Mouse (Mus musculus): ENCODE results near the gene Tbca. TPM values are rescaled to one million over a fixed set of nuclear protein-coding genes. Genes with fewer than 3 reads are reported as not detected.

The Tbca gene
- total and polyA plus RNA-seq, 3 experiments, result 14.2 to 180 (median 35.0) TPM

DNA sequence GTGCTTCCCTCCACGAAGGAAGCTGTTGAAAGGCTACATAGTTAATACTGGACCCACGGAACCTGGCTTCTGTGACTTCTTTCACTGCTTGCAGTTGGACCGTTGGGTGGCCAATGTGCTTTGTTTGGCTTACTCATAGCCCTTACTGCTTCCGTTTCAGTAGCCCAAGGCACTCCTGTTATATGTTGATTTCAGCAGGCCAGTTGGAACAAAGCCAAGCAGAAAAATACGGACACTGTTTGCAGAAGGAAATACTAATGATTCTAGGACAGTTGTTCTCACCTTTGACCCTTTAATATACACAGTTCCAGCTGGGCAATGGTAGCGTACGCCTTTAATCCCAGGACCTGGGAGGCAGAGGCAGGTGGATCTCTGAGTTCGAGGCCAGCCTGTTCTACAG, 70.5 kb downstream of the Tbca start:
- Histone ChIP-seq H3K36me3 (replicated peaks) (no peaks in the 10 kb centered on the region), H3K27me3 (ENCODE audit: insufficient read depth, low read length) (peaks cover 21% of the 10 kb centered on the region), H3K4me3 (ENCODE audit: low read depth, low read length) (no peak overlapping the region), H3K4me1 (ENCODE audit: insufficient read depth, low read depth, low read length) (peaks cover 7% of the 10 kb centered on the region; the same call in 1 of the 2 replicates), H3K9me3 (replicated peaks) (no peaks in the 10 kb centered on the region)
- DNase-seq (ENCODE audit: low spot score) (no peak), ATAC-seq (ENCODE audit: extremely low read depth, insufficient number of reproducible peaks, low FRiP score, poor library complexity, severe bottlenecking) (no peak)
- TF ChIP-seq GATA1 (IDR thresholded peaks at IDR 0.05; ENCODE audit: borderline replicate concordance, low read length) (no peak), TAL1 (conservative IDR thresholded peaks at IDR 0.05; ENCODE audit: low read depth, low read length) (no peak), GATA2 (IDR thresholded peaks at IDR 0.05; ENCODE audit: borderline replicate concordance, low read depth, low read length) (no peak), CTCF (IDR thresholded peaks at IDR 0.05; ENCODE audit: low read depth, low read length) (no peak), POLR2AphosphoS5 (IDR thresholded peaks at IDR 0.05; ENCODE audit: insufficient replicate concordance, low read depth, low read length) (no peak)

DNA sequence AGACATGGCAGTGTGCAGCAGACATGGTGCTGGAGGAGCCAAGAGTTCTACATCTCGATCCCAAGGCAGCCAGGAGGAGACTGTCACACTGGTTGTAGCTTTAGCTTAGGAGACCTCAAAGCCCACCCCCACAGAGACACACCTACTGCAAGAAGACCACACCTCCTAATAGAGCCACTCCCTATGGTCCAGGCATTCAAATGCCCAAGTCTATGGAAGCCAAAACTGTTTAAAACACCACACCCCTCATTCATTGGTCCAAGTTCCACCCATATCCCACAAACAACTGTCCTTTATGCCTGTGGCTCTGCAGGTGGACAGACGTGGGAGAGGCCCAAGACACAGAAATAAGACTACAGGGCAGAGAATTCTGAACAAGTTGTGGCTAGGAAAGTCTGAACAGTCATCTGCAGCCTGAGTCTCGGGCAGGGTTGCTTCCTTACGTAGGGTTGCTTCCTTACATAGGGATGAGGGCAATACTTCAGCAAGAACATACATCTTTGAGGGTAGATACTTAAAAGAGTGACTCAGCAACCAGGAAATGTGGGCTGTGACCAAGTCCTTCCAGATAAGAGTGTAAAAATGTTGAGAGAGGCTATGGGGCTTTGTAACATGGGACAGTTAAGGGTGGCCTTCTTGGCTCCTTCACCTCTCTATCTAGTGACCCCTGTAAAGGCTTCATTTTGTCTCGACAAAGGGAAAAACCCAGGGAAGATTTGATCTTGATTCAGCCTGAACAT, 74.0 kb downstream of the Tbca start:
- ATAC-seq (ENCODE audit: extremely low read depth, insufficient number of reproducible peaks, low FRiP score, poor library complexity, severe bottlenecking) (peak; percentile 15; the same call in 1 of the 2 replicates), DNase-seq (ENCODE audit: low spot score) (no peak)
- no peaks in the 10 kb centered on the region for H3K36me3 ChIP-seq (replicated peaks)
- peaks cover 27% of the 10 kb centered on the region for H3K27me3 ChIP-seq (ENCODE audit: insufficient read depth, low read length)
- H3K4me1 ChIP-seq (ENCODE audit: insufficient read depth, low read depth, low read length), result peaks cover 7% of the 10 kb centered on the region; the same call in 1 of the 2 replicates
- TF ChIP-seq GATA2 (IDR thresholded peaks at IDR 0.05; ENCODE audit: borderline replicate concordance, low read depth, low read length) (no peak), POLR2AphosphoS5 (IDR thresholded peaks at IDR 0.05; ENCODE audit: insufficient replicate concordance, low read depth, low read length) (no peak), GATA1 (IDR thresholded peaks at IDR 0.05; ENCODE audit: borderline replicate concordance, low read length) (no peak), CTCF (IDR thresholded peaks at IDR 0.05; ENCODE audit: low read depth, low read length) (no peak), TAL1 (conservative IDR thresholded peaks at IDR 0.05; ENCODE audit: low read depth, low read length) (no peak)
- no peak overlapping the region for H3K4me3 ChIP-seq (ENCODE audit: low read depth, low read length)
- no peaks in the 10 kb centered on the region for H3K9me3 ChIP-seq (replicated peaks)

DNA sequence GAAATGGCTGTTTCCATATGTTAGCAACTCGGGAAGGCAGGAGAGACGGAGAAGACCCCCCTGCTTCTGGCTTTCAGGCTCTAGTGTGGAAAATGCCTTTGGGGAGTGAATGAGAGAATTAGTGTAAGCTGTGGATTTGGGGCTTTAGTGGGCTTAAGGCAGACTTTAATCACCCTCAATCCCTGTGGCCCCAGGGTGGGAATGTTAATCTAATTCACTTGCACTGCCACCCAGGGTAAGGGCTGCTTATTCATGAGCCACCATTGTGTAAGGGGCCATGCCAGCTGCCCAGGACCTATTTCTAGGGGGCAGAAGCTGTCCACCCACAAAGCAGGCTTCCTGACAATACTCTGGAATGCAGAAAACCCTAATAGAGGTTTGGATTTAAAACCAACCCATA, 78.2 kb downstream of the Tbca start:
- peaks cover 39% of the 10 kb centered on the region for H3K27me3 ChIP-seq (ENCODE audit: insufficient read depth, low read length)
- H3K36me3 ChIP-seq (replicated peaks), result no peaks in the 10 kb centered on the region
- ATAC-seq (ENCODE audit: extremely low read depth, insufficient number of reproducible peaks, low FRiP score, poor library complexity, severe bottlenecking), result no peak
- no peak overlapping the region for H3K4me3 ChIP-seq (ENCODE audit: low read depth, low read length)
- TF ChIP-seq TAL1 (conservative IDR thresholded peaks at IDR 0.05; ENCODE audit: low read depth, low read length) (no peak), CTCF (IDR thresholded peaks at IDR 0.05; ENCODE audit: low read depth, low read length) (no peak), POLR2AphosphoS5 (IDR thresholded peaks at IDR 0.05; ENCODE audit: insufficient replicate concordance, low read depth, low read length) (no peak), GATA2 (IDR thresholded peaks at IDR 0.05; ENCODE audit: borderline replicate concordance, low read depth, low read length) (no peak), GATA1 (IDR thresholded peaks at IDR 0.05; ENCODE audit: borderline replicate concordance, low read length) (no peak)
- no peaks in the 10 kb centered on the region for H3K9me3 ChIP-seq (replicated peaks)
- DNase-seq (ENCODE audit: low spot score), result no peak
- peaks cover 12% of the 10 kb centered on the region for H3K4me1 ChIP-seq (ENCODE audit: insufficient read depth, low read depth, low read length)

DNA sequence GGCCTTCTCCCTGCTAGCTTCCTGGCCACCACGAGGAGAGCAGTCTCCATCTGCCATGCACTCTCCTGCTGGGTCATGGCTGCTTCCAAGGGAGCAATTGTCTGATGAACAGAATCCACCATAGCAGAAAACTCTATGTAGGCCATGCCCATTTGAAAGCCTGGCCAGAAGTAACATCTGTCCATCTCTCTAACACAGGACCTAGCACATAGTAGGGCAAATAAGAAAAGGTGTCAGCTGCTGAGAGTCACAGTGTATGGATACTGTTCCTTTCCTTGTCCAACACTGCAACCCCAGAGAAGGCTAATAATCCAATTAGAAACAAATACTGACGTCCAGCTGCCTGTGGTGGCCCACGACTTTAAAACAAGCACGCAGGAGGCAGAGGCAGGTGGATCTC, 79.1 kb downstream of the Tbca start:
- no peak for DNase-seq (ENCODE audit: low spot score)
- no peak for TF ChIP-seq TAL1 (conservative IDR thresholded peaks at IDR 0.05; ENCODE audit: low read depth, low read length)
- TF ChIP-seq CTCF (IDR thresholded peaks at IDR 0.05; ENCODE audit: low read depth, low read length), result no peak
- TF ChIP-seq GATA2 (IDR thresholded peaks at IDR 0.05; ENCODE audit: borderline replicate concordance, low read depth, low read length), result no peak
- TF ChIP-seq GATA1 (IDR thresholded peaks at IDR 0.05; ENCODE audit: borderline replicate concordance, low read length), result no peak
- TF ChIP-seq POLR2AphosphoS5 (IDR thresholded peaks at IDR 0.05; ENCODE audit: insufficient replicate concordance, low read depth, low read length), result no peak
- Histone ChIP-seq H3K9me3 (replicated peaks) (no peaks in the 10 kb centered on the region), H3K4me1 (ENCODE audit: insufficient read depth, low read depth, low read length) (peaks cover 7% of the 10 kb centered on the region), H3K36me3 (replicated peaks) (no peaks in the 10 kb centered on the region), H3K4me3 (ENCODE audit: low read depth, low read length) (no peak overlapping the region), H3K27me3 (ENCODE audit: insufficient read depth, low read length) (peaks cover 46% of the 10 kb centered on the region)
- ATAC-seq (ENCODE audit: extremely low read depth, insufficient number of reproducible peaks, low FRiP score, poor library complexity, severe bottlenecking), result no peak

DNA sequence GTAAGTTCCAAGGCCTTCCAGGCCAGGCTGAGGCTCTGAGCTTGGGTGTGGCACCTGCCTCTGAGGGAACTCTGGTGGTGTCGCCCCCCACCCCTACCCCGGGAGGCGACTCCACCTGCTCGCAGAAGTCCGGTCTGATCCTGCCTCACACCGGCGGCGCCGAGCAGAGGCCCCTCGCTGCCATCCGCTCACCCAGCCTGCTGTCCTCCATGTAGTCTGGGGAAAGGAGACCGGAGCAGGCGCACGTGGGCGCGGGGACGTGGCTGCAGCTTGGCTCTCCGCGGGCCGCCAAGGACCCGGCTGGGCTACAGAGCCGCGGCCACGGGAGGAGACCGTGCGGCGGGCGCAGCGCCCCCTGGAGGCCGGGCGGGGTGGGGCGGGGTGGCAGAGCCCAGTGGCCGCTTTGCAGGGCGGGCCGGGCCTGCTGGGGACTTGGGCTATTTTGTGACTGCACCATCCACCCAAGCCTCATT, 79.8 kb downstream of the Tbca start:
- H3K27me3 ChIP-seq (ENCODE audit: insufficient read depth, low read length), result peaks cover 48% of the 10 kb centered on the region
- TF ChIP-seq GATA1 (IDR thresholded peaks at IDR 0.05; ENCODE audit: borderline replicate concordance, low read length), result no peak
- no peak for TF ChIP-seq CTCF (IDR thresholded peaks at IDR 0.05; ENCODE audit: low read depth, low read length)
- no peak for TF ChIP-seq POLR2AphosphoS5 (IDR thresholded peaks at IDR 0.05; ENCODE audit: insufficient replicate concordance, low read depth, low read length)
- no peak for TF ChIP-seq TAL1 (conservative IDR thresholded peaks at IDR 0.05; ENCODE audit: low read depth, low read length)
- no peak for TF ChIP-seq GATA2 (IDR thresholded peaks at IDR 0.05; ENCODE audit: borderline replicate concordance, low read depth, low read length)
- peak overlapping the region; percentile 70 for H3K4me3 ChIP-seq (ENCODE audit: low read depth, low read length)
- H3K36me3 ChIP-seq (replicated peaks), result no peaks in the 10 kb centered on the region
- no peaks in the 10 kb centered on the region for H3K9me3 ChIP-seq (replicated peaks)
- peaks cover 5% of the 10 kb centered on the region for H3K4me1 ChIP-seq (ENCODE audit: insufficient read depth, low read depth, low read length)
- peak; percentile 77 for DNase-seq (ENCODE audit: low spot score)
- no peak for ATAC-seq (ENCODE audit: extremely low read depth, insufficient number of reproducible peaks, low FRiP score, poor library complexity, severe bottlenecking)

DNA sequence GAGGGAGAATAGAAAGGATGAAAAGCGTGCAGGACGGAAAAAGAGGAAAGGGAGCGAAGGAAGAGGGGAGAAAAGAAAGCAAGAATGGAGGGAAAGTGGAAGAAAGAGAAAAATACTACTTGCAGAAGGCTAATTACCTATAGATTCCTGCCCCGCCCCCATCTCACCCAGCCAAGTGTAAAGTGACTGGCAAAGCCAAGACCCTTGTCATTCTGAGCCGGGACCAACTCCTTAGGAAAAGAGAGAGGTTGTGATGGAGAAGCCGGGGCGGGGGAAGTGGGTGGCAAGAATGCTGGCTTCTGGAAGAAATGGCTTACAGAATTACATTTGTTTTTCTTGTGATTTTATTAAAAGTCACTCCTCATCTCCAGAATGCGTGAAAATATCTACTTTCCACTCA, 80.8 kb downstream of the Tbca start:
- no peak overlapping the region for H3K4me3 ChIP-seq (ENCODE audit: low read depth, low read length)

More for the DNA sequence above, 80.8 kb downstream of the Tbca start:
- no peaks in the 10 kb centered on the region for H3K9me3 ChIP-seq (replicated peaks)
- H3K4me1 ChIP-seq (ENCODE audit: insufficient read depth, low read depth, low read length), result peaks cover 5% of the 10 kb centered on the region
- H3K36me3 ChIP-seq (replicated peaks), result no peaks in the 10 kb centered on the region
- TF ChIP-seq GATA2 (IDR thresholded peaks at IDR 0.05; ENCODE audit: borderline replicate concordance, low read depth, low read length), result no peak
- ATAC-seq (ENCODE audit: extremely low read depth, insufficient number of reproducible peaks, low FRiP score, poor library complexity, severe bottlenecking) (no peak), DNase-seq (ENCODE audit: low spot score) (no peak)
- H3K27me3 ChIP-seq (ENCODE audit: insufficient read depth, low read length), result peaks cover 52% of the 10 kb centered on the region

All from G1E (cell line).